Mouse (Mus musculus): ENCODE data around the gene Atp2c2. TPM values are rescaled to one million over a fixed set of nuclear protein-coding genes. Genes with fewer than 3 reads are reported as not detected.

Gene Atp2c2
- polyA plus RNA-seq, 1 experiment from 2014 or later: 3.1 TPM

DNA sequence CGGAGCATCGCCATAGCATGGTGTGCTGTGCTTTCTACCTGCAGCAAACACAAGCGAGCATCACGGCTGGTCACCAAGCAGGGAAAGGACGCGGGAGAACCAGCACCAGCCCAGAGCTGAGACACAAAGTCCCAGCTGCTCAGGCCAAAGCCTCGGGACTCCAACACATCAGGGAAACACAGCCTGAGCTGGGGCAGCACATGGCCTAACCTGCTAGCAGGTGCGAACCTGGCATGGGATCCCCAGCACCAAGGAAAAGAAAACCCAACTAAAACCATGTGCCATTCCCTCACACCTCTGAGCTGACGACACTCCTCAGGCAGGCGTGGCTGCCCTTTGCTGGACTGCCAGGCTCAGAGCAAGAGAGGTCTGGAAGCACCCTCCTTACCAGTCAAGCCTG, 65.5 kb downstream of the Atp2c2 start:
- H3K27ac ChIP-seq (ENCODE audit: low read depth): no peak overlapping the region
- WGBS: 87% methylated on average over 10 of the region's 10 CpGs
- H3K9me3 ChIP-seq (ENCODE audit: control insufficient read depth, low read length): no peaks in the 10 kb centered on the region
- H3K9ac ChIP-seq (ENCODE audit: low read length): no peak overlapping the region
- H3K4me1 ChIP-seq (replicated peaks; ENCODE audit: control insufficient read depth, insufficient read depth, low read length): no peaks in the 10 kb centered on the region
- H3K27me3 ChIP-seq (replicated peaks; ENCODE audit: control insufficient read depth, insufficient read depth, low read length): no peaks in the 10 kb centered on the region
- no peak overlapping the region for H3K4me2 ChIP-seq (ENCODE audit: low read length)
- DNase-seq (ENCODE audit: low spot score): no peak
- H3K36me3 ChIP-seq (ENCODE audit: control insufficient read depth, insufficient read depth, low read length): peaks cover 31% of the 10 kb centered on the region
- no peak overlapping the region for H3K4me3 ChIP-seq (ENCODE audit: low read depth, low read length)
- ATAC-seq (replicated peaks; ENCODE audit: low FRiP score, low TSS enrichment, low read depth): no peak

DNA sequence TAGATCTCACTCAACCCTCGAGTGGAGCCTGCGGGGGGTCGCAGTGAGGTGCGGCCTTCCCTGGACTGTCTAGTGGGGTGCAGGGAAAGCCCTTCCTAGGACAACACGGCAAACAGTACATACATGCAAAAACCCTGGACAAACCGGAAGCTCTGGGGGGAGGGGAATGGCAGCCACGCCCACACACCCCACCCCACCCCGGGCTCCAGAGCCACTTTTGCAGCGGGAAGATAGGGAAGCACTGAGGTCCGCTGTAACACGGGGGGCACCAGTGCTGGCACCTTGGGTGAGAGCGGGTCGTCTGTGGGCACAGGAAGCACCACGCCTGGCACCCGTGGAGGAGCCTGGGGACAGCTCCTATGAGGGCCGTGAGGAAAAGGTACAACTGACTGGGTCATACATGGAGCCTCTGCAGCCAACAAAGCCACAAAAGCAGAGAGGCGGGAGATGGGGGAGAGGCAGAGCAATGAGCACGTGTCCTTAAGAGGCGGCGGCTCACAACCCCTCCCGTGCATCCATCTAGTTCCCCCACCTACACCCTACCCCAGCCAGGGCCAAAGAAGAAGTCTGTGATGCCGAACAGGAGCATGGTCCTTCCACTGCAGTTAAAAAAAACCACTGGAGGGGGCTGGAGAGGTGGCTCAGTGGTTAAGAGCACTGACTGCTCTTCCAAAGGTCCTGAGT, 66.1 kb downstream of the Atp2c2 start:
- H3K4me1 ChIP-seq (replicated peaks; ENCODE audit: control insufficient read depth, insufficient read depth, low read length): no peaks in the 10 kb centered on the region
- H3K9me3 ChIP-seq (ENCODE audit: control insufficient read depth, low read length): no peaks in the 10 kb centered on the region
- H3K9ac ChIP-seq (ENCODE audit: low read length): no peak overlapping the region
- DNase-seq (ENCODE audit: low spot score) (no peak), ATAC-seq (replicated peaks; ENCODE audit: low FRiP score, low TSS enrichment, low read depth) (no peak)
- WGBS: 74% methylated on average over 22 of the region's 22 CpGs
- no peaks in the 10 kb centered on the region for H3K27me3 ChIP-seq (replicated peaks; ENCODE audit: control insufficient read depth, insufficient read depth, low read length)
- H3K4me3 ChIP-seq (ENCODE audit: low read depth, low read length): no peak overlapping the region
- peaks cover 26% of the 10 kb centered on the region for H3K36me3 ChIP-seq (ENCODE audit: control insufficient read depth, insufficient read depth, low read length)
- H3K27ac ChIP-seq (ENCODE audit: low read depth): no peak overlapping the region
- no peak overlapping the region for H3K4me2 ChIP-seq (ENCODE audit: low read length)

DNA sequence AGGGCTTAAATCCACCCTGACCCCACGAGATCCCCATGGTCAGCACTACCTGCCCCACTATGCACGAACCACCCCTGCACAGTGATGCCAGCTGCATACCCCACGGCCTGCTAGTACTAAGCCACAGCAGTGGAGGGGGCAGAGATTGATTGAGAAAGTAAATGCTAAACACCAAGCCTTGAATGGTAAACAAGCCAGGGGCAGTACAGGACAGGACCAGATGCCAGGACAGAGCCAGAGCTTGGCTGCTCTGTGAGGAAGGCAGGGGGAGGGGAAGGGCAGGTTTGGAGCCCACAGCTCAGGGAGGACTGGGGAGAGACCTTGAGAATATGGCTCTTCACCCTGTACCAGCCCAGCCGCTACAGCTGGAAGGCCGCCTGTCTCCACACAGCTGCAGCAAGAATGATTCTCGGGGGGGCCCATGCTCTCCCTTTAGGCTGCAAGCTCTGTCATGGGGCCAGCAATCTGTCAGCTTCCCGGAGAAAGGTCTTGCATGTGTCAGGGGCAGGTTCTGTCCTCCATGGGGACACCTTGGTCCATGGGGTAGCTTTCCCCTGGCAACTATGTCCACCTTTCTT, 76.9 kb downstream of the Atp2c2 start:
- no peak overlapping the region for H3K27ac ChIP-seq (ENCODE audit: low read depth)
- H3K36me3 ChIP-seq (ENCODE audit: control insufficient read depth, insufficient read depth, low read length): peaks cover 8% of the 10 kb centered on the region; the same call in 1 of the 2 replicates
- DNase-seq (ENCODE audit: low spot score) (no peak), ATAC-seq (replicated peaks; ENCODE audit: low FRiP score, low TSS enrichment, low read depth) (no peak)
- 83% methylated on average over 7 of the region's 7 CpGs for WGBS
- no peaks in the 10 kb centered on the region for H3K9me3 ChIP-seq (ENCODE audit: control insufficient read depth, low read length)
- H3K27me3 ChIP-seq (replicated peaks; ENCODE audit: control insufficient read depth, insufficient read depth, low read length): no peaks in the 10 kb centered on the region
- H3K4me2 ChIP-seq (ENCODE audit: low read length): no peak overlapping the region
- H3K4me1 ChIP-seq (replicated peaks; ENCODE audit: control insufficient read depth, insufficient read depth, low read length): peaks cover 15% of the 10 kb centered on the region
- no peak overlapping the region for H3K4me3 ChIP-seq (ENCODE audit: low read depth, low read length)
- no peak overlapping the region for H3K9ac ChIP-seq (ENCODE audit: low read length)

DNA sequence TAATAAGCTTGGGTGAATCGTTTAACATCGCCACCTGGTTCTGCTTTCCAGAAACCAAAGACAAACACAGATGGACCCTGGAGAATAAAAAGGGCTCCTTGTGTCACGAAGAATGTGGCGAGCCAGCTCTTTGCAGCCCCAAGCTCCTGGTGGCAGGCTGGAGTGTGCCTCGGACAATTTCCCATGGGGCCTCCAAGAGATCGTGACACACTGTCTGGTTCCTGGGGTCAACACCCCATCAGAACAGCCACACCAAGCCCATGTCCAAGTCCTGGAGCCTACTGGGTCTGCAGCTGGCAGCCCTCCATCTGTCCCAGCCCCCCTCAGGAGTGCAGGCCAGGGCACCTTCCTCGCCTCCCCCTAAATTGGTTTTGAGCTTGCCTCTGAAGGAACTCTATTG, 78.0 kb downstream of the Atp2c2 start:
- DNase-seq (ENCODE audit: low spot score): no peak
- Histone ChIP-seq H3K4me3 (ENCODE audit: low read depth, low read length) (peak overlapping the region; percentile 53), H3K4me1 (replicated peaks; ENCODE audit: control insufficient read depth, insufficient read depth, low read length) (peaks cover 15% of the 10 kb centered on the region), H3K27me3 (replicated peaks; ENCODE audit: control insufficient read depth, insufficient read depth, low read length) (no peaks in the 10 kb centered on the region), H3K27ac (ENCODE audit: low read depth) (peak overlapping the region; percentile 45), H3K36me3 (ENCODE audit: control insufficient read depth, insufficient read depth, low read length) (no peaks in the 10 kb centered on the region), H3K4me2 (ENCODE audit: low read length) (peak overlapping the region; percentile 62), H3K9me3 (ENCODE audit: control insufficient read depth, low read length) (no peaks in the 10 kb centered on the region), H3K9ac (ENCODE audit: low read length) (peak overlapping the region; percentile 54)
- WGBS: 17% methylated on average over 7 of the region's 7 CpGs
- peak; percentile 17 for ATAC-seq (replicated peaks; ENCODE audit: low FRiP score, low TSS enrichment, low read depth)

DNA sequence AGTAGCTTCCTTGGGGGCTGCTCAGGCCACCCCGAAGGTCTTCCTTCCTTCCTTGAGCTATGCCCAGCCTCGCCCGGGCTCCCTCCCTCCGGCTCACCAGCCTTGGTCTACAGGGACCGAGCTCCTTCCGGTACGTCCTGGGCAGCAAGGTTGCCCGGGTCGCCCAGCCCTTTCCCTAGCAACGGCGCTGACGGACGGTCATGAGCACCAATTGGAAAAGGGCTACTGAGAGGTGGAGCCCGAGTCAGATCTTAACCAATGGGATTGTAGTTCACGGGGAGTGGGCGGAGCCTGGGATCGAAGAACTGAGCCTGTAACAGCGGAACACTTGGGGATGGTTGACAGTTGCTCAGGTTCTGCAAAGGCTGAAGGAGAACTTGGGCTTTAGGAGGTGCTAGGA, 78.5 kb downstream of the Atp2c2 start, which contains the start of gene Tldc1:
Gene Tldc1 (minus strand): TSS at position 154 of the 400 bp plus-strand sequence.
- Histone ChIP-seq H3K27me3 (replicated peaks; ENCODE audit: control insufficient read depth, insufficient read depth, low read length) (no peaks in the 10 kb centered on the region), H3K9me3 (ENCODE audit: control insufficient read depth, low read length) (no peaks in the 10 kb centered on the region), H3K4me2 (ENCODE audit: low read length) (peak within 1 kb of the TSS; percentile 62), H3K9ac (ENCODE audit: low read length) (peak within 1 kb of the TSS; percentile 54), H3K4me1 (replicated peaks; ENCODE audit: control insufficient read depth, insufficient read depth, low read length) (peaks cover 15% of the 10 kb centered on the region), H3K4me3 (ENCODE audit: low read depth, low read length) (peak within 1 kb of the TSS; percentile 53), H3K36me3 (ENCODE audit: control insufficient read depth, insufficient read depth, low read length) (no peaks in the 10 kb centered on the region), H3K27ac (ENCODE audit: low read depth) (peak within 1 kb of the TSS; percentile 45)
- WGBS: 0% methylated on average over 18 of the region's 18 CpGs
- ATAC-seq (replicated peaks; ENCODE audit: low FRiP score, low TSS enrichment, low read depth) (peak; percentile 95), DNase-seq (ENCODE audit: low spot score) (peak; percentile 100)

DNA sequence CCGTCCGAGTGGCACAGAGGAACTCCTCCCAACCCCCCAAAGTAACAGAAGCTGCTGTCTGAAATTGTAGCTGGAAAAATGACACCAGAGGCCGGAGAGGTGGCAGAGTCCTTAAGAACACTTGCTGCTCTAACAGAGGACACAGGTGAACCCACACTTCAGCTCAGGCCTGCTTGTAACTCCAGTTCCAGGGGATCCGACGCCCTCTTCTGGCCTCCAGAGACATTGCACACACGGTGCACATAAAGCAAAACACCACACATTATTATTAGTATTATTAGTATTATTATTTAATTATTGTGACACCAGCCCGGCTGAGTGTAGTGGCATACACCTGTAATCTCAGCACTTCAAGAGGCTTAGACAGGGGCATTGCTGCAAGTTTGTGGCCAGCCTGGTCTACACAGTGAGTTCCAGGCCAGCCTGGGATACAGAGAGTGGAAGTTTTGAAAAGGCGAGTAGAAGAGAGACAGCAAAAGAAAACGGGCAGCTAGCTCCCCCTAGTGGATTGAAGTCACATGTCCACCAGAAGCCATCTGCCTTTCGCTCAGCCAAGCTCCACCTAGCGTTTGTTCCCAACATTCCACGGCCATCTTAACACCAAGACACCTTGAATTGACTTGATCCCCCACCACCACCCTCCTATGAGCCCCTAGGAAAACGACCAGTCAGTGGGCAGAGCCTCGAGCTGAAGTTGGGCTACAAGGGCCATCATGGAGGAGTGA, 79.4 kb downstream of the Atp2c2 start:
- Histone ChIP-seq H3K4me3 (ENCODE audit: low read depth, low read length) (no peak overlapping the region), H3K27me3 (replicated peaks; ENCODE audit: control insufficient read depth, insufficient read depth, low read length) (no peaks in the 10 kb centered on the region), H3K4me1 (replicated peaks; ENCODE audit: control insufficient read depth, insufficient read depth, low read length) (peaks cover 15% of the 10 kb centered on the region), H3K27ac (ENCODE audit: low read depth) (no peak overlapping the region), H3K36me3 (ENCODE audit: control insufficient read depth, insufficient read depth, low read length) (no peaks in the 10 kb centered on the region), H3K9ac (ENCODE audit: low read length) (no peak overlapping the region), H3K4me2 (ENCODE audit: low read length) (peak overlapping the region; percentile 62; the same call in 1 of the 2 replicates), H3K9me3 (ENCODE audit: control insufficient read depth, low read length) (no peaks in the 10 kb centered on the region)
- 25% methylated on average over 14 of the region's 14 CpGs for WGBS
- peak; percentile 81 for DNase-seq (ENCODE audit: low spot score)
- no peak for ATAC-seq (replicated peaks; ENCODE audit: low FRiP score, low TSS enrichment, low read depth)

DNA sequence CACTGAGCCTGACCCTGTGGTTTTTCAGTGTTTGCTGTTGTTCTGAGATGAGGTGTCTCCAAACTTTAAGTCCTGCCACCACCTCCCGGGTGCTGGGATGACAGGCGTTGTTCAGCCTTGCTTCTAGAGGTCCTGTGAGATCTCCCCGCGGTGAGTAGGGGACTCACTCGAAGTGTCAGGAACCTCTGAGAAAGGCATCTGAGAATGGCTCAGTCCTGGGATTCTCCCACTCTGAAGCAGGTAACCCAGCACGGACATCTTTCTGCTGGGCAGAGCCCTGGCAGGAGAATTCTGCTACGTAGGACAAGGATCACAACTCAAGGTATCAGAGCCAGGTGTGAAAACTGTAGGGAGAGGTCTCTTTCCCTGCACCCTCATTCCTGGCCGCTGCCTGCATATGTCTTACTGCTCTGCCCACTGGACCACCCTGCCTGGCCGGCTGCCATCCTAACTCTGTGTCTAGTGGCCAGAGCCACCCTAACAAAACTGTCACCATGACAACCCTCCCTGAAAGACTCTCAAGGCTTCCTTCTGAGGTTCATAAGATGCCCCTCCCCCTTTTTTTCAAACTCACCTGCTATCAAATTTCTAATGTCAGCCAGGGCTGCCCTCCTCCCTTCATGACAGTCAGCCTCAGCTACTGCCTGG, 80.7 kb downstream of the Atp2c2 start:
- ATAC-seq (replicated peaks; ENCODE audit: low FRiP score, low TSS enrichment, low read depth) (no peak), DNase-seq (ENCODE audit: low spot score) (no peak)
- no peaks in the 10 kb centered on the region for H3K36me3 ChIP-seq (ENCODE audit: control insufficient read depth, insufficient read depth, low read length)
- H3K27me3 ChIP-seq (replicated peaks; ENCODE audit: control insufficient read depth, insufficient read depth, low read length): no peaks in the 10 kb centered on the region
- H3K27ac ChIP-seq (ENCODE audit: low read depth): no peak overlapping the region
- H3K4me3 ChIP-seq (ENCODE audit: low read depth, low read length): no peak overlapping the region
- H3K4me2 ChIP-seq (ENCODE audit: low read length): no peak overlapping the region
- WGBS: 82% methylated on average over 9 of the region's 9 CpGs
- no peak overlapping the region for H3K9ac ChIP-seq (ENCODE audit: low read length)
- H3K9me3 ChIP-seq (ENCODE audit: control insufficient read depth, low read length): no peaks in the 10 kb centered on the region
- H3K4me1 ChIP-seq (replicated peaks; ENCODE audit: control insufficient read depth, insufficient read depth, low read length): peaks cover 15% of the 10 kb centered on the region

DNA sequence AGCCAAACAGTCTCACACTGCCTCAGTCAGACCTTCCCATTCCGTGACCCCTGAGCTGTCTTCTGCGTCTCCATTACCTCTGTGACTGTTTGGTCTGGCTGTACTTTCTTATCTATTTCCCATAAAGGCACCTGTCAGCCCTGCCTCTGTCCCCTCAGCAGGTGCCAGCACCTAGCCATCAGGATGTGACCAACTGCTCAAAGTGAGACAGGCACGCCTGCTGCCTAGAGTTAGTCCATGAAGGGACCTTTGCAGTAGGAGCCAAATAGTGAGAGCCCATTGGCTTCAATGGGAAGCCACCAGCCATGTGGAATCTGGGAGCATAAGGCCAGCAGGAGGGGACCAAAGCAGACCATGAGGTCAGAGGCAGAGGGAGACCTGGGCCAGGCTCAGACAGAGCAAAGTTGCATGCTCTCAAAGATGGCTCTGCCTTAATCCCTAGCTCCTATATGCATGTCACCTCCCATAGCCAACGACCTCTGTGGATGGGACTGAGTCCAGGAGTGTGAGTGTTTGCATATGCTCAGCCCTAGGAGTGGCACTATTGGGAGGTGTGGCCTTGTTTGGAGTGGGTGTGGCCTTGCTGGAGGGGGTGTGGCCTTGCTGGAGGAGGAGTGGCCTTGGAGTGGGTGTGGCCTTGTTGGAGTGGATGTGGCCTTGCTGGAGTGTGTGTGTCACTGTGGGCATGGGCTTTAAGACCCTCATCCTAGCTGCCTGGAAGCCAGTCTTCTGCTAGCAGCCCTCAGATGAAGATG, 81.5 kb downstream of the Atp2c2 start:
- Histone ChIP-seq H3K27me3 (replicated peaks; ENCODE audit: control insufficient read depth, insufficient read depth, low read length) (no peaks in the 10 kb centered on the region), H3K9ac (ENCODE audit: low read length) (no peak overlapping the region), H3K27ac (ENCODE audit: low read depth) (no peak overlapping the region), H3K4me1 (replicated peaks; ENCODE audit: control insufficient read depth, insufficient read depth, low read length) (peaks cover 15% of the 10 kb centered on the region), H3K9me3 (ENCODE audit: control insufficient read depth, low read length) (no peaks in the 10 kb centered on the region), H3K4me3 (ENCODE audit: low read depth, low read length) (no peak overlapping the region), H3K4me2 (ENCODE audit: low read length) (no peak overlapping the region), H3K36me3 (ENCODE audit: control insufficient read depth, insufficient read depth, low read length) (no peaks in the 10 kb centered on the region)
- peak; percentile 14; the same call in 1 of the 2 replicates for ATAC-seq (replicated peaks; ENCODE audit: low FRiP score, low TSS enrichment, low read depth)
- 58% methylated on average over 4 of the region's 4 CpGs for WGBS
- DNase-seq (ENCODE audit: low spot score): no peak
